Mouse (Mus musculus) midbrain, embryonic 16.5 days (tissue): ENCODE results near the gene Rnf223. TPM values are rescaled to one million over a fixed set of nuclear protein-coding genes. Genes with fewer than 3 reads are reported as not detected.

Experiments used
- ATAC-seq: fragments of 200-750 bp; cut with Nextera tagmentation; 2 replicates; pipeline ENCODE4 v1.8.0; 2017; ENCODE audit warnings: moderate TSS enrichment
- H3K27ac ChIP-seq: fragments of 300-500 bp; sonication (generic); 2 replicates; pipeline ENCODE4 v1.5.1; 2014; ENCODE audit warnings: mild to moderate bottlenecking, low read length, mixed read lengths
- H3K27me3 ChIP-seq: fragments of 300-500 bp; sonication (generic); 2 replicates; pipeline ENCODE4 v1.6.1; 2014; ENCODE audit warnings: low read depth, low read length, mixed read lengths; ENCODE audit not compliant: control insufficient read depth, insufficient read depth
- H3K36me3 ChIP-seq: fragments of 300-500 bp; sonication (generic); 2 replicates; pipeline ENCODE4 v1.6.1; 2014; ENCODE audit warnings: mild to moderate bottlenecking, low read length, moderate library complexity, mixed read lengths; ENCODE audit not compliant: control insufficient read depth, insufficient read depth
- H3K4me1 ChIP-seq: fragments of 300-500 bp; sonication (generic); 2 replicates; pipeline ENCODE4 v1.6.1; 2014; ENCODE audit warnings: mild to moderate bottlenecking, low read length, mixed read lengths; ENCODE audit not compliant: control insufficient read depth, insufficient read depth
- H3K4me2 ChIP-seq: fragments of 300-500 bp; sonication (generic); 2 replicates; pipeline ENCODE4 v1.6.1; 2014; ENCODE audit warnings: mild to moderate bottlenecking, low read length, mixed read lengths
- H3K4me3 ChIP-seq: fragments of 300-500 bp; sonication (generic); 2 replicates; pipeline ENCODE4 v1.5.1; 2014; ENCODE audit warnings: low read depth, mild to moderate bottlenecking, low read length, moderate library complexity, mixed read lengths
- H3K9ac ChIP-seq: fragments of 300-500 bp; sonication (generic); 2 replicates; pipeline ENCODE4 v1.6.1; 2014; ENCODE audit warnings: low read depth, low read length, mixed read lengths
- H3K9me3 ChIP-seq: fragments of 300-500 bp; sonication (generic); replicated peaks from 2 replicates; pipeline ENCODE4 v1.6.1; 2014; ENCODE audit warnings: mild to moderate bottlenecking, low read length, mixed read lengths; ENCODE audit not compliant: control insufficient read depth, poor library complexity, severe bottlenecking
- WGBS: fragments of 180-500 bp; shearing (Covaris S2); extraction: QIAGEN DNeasy Blood & Tissue Kit; methylation state at CpG from one replicate; pipeline ENCODE4 v1.1.7; 2014; 5-methylcytosine and 5-hydroxymethylcytosine counted together
- polyA plus RNA-seq: library from polyadenylated mRNA; unstranded; fragments of >200 nt; fragmentation: Nextera tagmentation; extraction: Ambion mirVana; gene quantifications from 2 replicates; pipeline ENCODE4 v1.2.1, GENCODE M21; 2015

Gene Rnf223
- polyA plus RNA-seq, 1 experiment from 2014 or later, result 0.54 TPM

DNA sequence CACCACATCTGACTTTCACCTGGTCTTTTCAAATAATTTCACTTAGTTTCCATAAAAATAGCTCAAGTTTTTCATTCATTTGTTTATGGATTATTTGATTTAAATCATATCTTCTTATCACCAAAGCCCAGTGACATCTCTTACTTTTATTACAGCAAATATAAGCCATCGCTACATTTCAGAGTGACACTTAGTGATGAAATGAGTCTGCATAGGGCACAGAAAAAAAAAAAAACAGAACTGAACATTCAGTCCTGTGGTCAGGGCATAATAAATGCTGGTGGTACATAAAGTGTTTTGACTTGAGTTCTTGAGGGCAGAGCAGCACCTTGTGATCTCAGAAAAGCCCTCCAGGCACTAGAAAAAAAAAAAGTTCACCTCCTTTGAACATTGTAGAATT is 34.1 kb upstream of the Rnf223 start:
- ATAC-seq, result no peak
- Histone ChIP-seq H3K4me3 (no peak overlapping the region), H3K27me3 (no peaks in the 10 kb centered on the region), H3K9me3 (no peaks in the 10 kb centered on the region), H3K4me1 (no peaks in the 10 kb centered on the region), H3K27ac (no peak overlapping the region), H3K36me3 (no peaks in the 10 kb centered on the region), H3K4me2 (no peak overlapping the region), H3K9ac (no peak overlapping the region)
- WGBS, result 95% methylated on average over 1 of the region's 1 CpGs

DNA sequence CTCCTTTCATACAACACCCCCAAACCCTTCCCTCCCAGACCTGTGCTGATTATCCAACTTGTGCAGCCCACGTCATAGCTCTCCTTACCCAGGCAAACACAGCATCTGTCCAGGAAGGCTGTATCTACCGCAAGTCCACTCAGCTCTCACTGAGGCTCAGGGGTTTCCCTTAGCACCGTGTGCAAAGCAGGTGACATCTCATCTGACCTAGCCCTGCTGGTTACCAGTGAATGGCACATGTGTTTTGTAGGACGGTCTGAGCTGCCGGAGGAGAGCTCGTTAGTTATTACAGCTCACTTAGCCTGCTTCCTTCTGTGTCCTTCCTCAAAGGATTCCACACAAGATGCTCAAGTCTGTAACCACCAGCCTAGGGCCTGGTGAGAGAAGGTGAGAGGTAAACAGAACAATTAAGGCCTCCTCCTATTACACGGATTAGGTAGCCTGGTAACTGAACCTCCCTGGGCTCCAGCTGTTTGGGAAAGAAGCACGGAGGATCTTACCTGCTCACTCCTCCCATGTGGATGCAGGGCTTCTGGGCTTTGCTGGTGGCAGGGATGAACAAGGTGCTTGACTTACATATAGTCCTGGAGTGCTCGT is 32.4 kb upstream of the Rnf223 start:
- 68% methylated on average over 9 of the region's 9 CpGs for WGBS
- Histone ChIP-seq H3K9ac (no peak overlapping the region), H3K36me3 (no peaks in the 10 kb centered on the region), H3K27me3 (no peaks in the 10 kb centered on the region), H3K4me1 (no peaks in the 10 kb centered on the region), H3K9me3 (no peaks in the 10 kb centered on the region), H3K4me2 (no peak overlapping the region), H3K4me3 (no peak overlapping the region), H3K27ac (no peak overlapping the region)
- ATAC-seq, result no peak

DNA sequence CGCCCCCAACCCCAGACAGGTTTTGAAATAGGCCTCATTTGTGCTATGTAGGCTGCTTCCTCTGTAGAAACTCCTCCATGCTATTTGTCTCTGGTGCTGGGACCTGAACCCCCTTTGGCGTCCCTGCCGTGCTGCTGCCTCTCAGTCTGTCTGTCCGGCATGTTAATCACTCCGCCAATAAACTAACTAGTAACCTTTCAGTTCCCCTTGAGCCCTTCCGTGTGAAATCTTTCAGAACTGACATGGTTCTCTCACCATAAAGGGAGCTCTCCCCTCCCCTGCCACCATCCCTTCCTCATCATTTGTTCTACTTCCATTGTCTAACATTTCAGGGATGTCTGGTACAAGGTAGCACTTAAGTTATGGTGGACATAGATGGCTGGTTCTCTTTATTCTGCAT is 30.9 kb upstream of the Rnf223 start:
- no peak overlapping the region for H3K27ac ChIP-seq
- H3K36me3 ChIP-seq, result no peaks in the 10 kb centered on the region
- WGBS, result 72% methylated on average over 6 of the region's 6 CpGs
- no peak overlapping the region for H3K4me3 ChIP-seq
- no peaks in the 10 kb centered on the region for H3K4me1 ChIP-seq
- H3K9ac ChIP-seq, result no peak overlapping the region
- H3K4me2 ChIP-seq, result no peak overlapping the region
- H3K9me3 ChIP-seq, result no peaks in the 10 kb centered on the region
- H3K27me3 ChIP-seq, result no peaks in the 10 kb centered on the region
- no peak for ATAC-seq

DNA sequence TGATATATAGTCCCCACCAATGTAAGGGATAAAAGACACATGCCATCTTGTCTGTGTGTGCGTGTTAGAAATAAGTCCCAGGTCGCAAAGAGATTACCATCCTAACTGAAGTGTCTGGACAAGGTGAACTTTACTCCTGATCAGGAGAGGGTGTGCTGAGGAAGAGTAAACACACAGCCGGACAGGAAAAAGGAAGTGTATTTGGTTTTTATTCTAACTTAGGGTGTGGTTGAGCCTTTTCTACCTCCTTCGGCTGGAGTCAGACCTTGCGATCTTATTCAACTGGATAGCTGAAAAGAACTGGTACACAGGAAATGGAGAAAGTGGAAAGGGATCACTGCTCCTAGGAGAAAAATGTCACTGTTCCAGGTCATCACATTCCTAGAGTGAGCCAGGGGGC is 29.8 kb upstream of the Rnf223 start:
- H3K4me2 ChIP-seq, result no peak overlapping the region
- 90% methylated on average over 5 of the region's 5 CpGs for WGBS
- H3K4me1 ChIP-seq, result no peaks in the 10 kb centered on the region
- no peak overlapping the region for H3K9ac ChIP-seq
- ATAC-seq, result no peak
- no peak overlapping the region for H3K4me3 ChIP-seq
- no peaks in the 10 kb centered on the region for H3K36me3 ChIP-seq
- no peak overlapping the region for H3K27ac ChIP-seq
- H3K27me3 ChIP-seq, result no peaks in the 10 kb centered on the region
- H3K9me3 ChIP-seq, result no peaks in the 10 kb centered on the region

DNA sequence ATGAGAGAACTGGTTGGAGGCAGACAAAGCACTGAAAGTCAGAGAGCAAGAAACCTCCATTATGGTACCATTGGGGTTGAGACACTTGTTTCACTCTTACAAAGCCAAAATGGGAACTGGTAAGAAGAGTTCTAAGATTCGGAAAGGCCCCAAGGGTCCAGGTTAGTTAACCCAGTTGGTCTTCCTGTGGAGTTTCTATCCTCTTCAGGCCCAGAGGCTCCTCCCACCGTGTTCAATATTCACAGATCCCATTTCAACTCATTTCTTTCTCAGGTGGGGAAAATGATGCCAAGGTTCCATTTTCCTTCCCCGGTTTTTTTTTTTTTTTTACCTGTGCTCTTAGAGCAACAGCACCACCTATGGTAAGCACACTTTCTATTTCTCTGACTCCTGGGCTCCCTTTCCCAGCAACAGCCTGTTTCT is 28.8 kb upstream of the Rnf223 start:
- Histone ChIP-seq H3K9ac (no peak overlapping the region), H3K4me2 (no peak overlapping the region), H3K27me3 (no peaks in the 10 kb centered on the region), H3K36me3 (no peaks in the 10 kb centered on the region), H3K4me3 (no peak overlapping the region), H3K9me3 (no peaks in the 10 kb centered on the region), H3K4me1 (no peaks in the 10 kb centered on the region), H3K27ac (no peak overlapping the region)
- WGBS, result 47% methylated on average over 3 of the region's 3 CpGs
- no peak for ATAC-seq

DNA sequence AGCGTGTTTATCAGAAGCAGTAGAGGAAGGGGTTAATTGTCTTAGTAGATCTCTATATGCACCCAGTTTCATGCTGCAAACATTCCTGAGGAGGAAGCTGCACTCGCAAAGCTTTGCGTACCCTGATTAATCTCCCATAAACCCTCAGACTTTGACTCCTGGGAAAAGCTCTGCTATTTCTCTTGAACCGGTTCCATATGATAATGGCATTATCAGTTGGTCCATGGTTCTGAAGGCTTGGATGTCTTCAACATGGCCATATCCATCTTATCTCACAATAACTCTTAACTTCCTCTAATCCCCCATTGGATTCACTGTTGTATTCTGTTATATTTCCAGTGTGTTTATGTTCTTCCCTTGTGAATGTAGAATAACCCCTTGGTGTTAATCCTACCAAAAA is 27.0 kb upstream of the Rnf223 start:
- no peak for ATAC-seq
- Histone ChIP-seq H3K27ac (no peak overlapping the region), H3K9ac (no peak overlapping the region), H3K4me2 (no peak overlapping the region), H3K4me1 (no peaks in the 10 kb centered on the region), H3K9me3 (no peaks in the 10 kb centered on the region), H3K27me3 (no peaks in the 10 kb centered on the region), H3K36me3 (no peaks in the 10 kb centered on the region), H3K4me3 (no peak overlapping the region)
- WGBS, result 86% methylated on average over 4 of the region's 4 CpGs

DNA sequence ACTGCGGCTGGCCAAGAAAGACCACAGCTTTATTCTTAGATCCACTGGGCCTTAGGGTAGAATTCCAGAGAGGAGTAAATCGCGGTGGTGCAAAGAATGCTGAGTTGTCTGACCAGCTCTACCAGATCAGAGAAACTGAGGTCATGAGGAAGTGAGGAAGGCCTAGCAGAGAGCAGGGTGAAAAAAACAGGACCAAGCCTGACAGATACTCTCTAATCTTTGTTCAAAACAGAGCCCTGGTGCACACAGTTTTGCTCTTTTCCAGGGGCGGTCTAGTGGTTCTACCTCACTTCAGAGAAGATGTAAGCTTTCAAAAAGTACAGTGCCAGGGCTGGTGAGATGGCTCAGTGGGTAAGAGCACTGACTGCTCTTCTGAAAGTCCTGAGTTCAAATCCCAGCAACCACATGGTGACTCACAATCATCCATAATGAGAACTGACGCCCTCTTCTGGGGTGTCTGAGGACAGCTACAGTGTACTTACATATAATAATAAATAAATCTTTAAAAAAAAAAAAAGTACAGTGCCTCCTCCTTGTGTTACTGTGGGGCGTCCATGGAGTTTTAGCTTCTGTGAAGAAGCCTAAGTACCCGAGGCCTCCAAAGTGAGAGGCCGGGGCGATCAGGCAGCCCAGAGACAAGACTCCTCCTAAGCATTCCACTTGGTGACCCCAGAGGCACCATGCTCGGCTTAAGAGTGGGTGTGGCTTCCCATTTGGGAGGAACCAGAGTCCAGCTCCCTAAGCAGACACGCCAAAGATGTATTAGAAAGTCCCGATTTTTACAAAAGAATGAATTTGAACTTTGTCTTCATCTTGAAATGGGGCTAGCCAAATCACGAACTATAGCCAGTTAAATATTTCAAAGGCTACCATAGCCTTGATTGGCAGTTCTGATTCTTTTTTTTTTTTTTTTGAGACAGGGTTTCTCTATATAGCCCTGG is 21.4 kb upstream of the Rnf223 start:
- Histone ChIP-seq H3K27ac (peak overlapping the region; percentile 82), H3K4me3 (peak overlapping the region; percentile 66), H3K36me3 (no peaks in the 10 kb centered on the region), H3K27me3 (no peaks in the 10 kb centered on the region), H3K9ac (peak overlapping the region; percentile 74), H3K4me2 (peak overlapping the region; percentile 69), H3K9me3 (no peaks in the 10 kb centered on the region), H3K4me1 (peaks cover 10% of the 10 kb centered on the region)
- WGBS, result 32% methylated on average over 13 of the region's 13 CpGs
- ATAC-seq, result peak; percentile 32; the same call in 1 of the 2 replicates

DNA sequence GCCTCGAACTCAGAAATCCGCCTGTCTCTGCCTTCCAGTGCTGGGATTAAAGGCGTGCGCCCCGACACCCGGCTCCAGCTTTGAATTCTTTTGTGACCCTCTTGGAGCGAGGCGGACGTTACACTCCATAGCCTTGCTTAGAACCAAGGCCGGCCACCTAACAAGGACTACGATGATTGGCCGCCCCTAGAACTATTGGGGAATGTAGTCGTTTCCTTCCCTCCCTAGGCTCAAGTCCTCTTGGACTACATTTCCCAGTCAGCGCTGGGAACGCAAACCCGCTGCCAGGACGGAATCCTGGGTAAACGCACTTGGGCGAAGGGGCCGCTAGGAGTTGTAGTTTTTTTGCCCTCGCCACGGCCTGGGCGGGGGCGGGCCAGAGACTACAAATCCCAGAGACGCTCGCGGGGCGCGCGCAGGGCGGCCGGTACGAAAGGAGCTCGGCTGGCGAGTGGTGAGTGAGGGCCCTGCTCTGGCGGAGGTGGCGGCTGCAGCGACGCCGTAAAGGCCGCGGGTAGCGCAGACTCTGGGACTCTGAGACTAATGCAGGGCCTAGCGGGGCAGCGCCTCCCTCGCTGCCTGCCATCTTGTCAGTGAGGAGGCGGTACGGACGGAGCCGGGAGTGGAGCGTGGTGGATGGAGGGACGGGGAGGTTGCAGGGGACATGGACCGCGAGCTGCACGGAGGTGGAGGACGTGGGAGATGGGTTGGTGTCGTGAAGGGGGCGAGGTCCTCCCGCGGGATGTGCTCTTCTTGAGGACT is 20.6 kb upstream of the Rnf223 start, which contains the start of gene 9430015G10Rik:
Gene 9430015G10Rik (plus strand): TSS at position 413 of the 762 bp plus-strand sequence.
- H3K9me3 ChIP-seq, result no peaks in the 10 kb centered on the region
- H3K4me1 ChIP-seq, result peaks cover 10% of the 10 kb centered on the region
- no peaks in the 10 kb centered on the region for H3K27me3 ChIP-seq
- peak within 1 kb of the TSS; percentile 66 for H3K4me3 ChIP-seq
- ATAC-seq, result peak; percentile 99
- under 1% methylated on average over 60 of the region's 60 CpGs for WGBS
- no peaks in the 10 kb centered on the region for H3K36me3 ChIP-seq
- H3K4me2 ChIP-seq, result peak within 1 kb of the TSS; percentile 69
- H3K9ac ChIP-seq, result peak within 1 kb of the TSS; percentile 81
- H3K27ac ChIP-seq, result peak within 1 kb of the TSS; percentile 84
